Mouse (Mus musculus) R1 (cell line): ENCODE data around the gene Alpk1.
"Not testable (repeated sequence)": the region's sequence is repeated elsewhere in the genome, so short reads cannot be mapped to it uniquely, and the experiment has no call there.

Source experiments
- DNase-seq: peaks from one replicate; pipeline ENCODE4 v3.0.0-alpha.2; 2018; ENCODE audit warnings: low read depth, low spot score

Alpk1 gene

GRCm38 (mm10) chr3:127790234-127791055 is 10.1 kb upstream of the Alpk1 start:
- DNase-seq, result peak; percentile 19

DNA sequence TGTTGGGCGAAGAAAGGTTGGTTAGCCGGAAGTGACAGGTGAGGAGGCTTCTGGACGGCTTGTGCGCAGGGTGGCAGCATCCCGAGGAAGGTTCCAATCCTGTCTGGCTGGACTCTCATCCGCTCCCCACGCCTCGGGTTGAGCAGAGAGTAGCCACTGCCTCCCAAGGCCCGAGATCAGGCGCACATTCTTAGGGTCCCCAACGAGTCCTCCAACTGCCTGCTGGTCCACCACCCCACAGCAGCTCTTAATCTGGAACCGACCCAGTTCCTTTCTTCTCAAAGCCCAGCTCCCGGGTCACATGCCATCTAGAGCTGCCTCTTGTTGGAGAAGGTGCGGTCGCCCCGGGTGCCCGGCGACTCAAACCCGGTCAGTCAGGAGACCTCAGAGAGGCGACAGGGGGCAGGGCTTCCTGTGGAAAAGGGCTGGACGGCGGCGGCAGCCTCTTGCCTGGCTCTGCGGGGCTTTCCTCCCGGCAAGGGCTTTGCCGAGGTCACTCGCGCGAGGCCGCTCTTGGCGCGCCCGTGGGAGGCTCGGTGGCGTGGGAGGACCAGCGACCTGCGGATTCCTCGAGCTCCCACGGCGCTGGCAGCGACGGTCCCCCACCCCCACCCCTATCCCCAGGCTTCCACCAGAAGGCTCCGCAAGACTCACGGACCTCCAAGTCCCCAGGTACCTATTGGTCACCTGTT is 9.3 kb upstream of the Alpk1 start, which contains the start of gene Tifa:
Gene Tifa (plus strand): TSS at position 306 of the 692 bp plus-strand sequence.
- DNase-seq, result peak; percentile 13

DNA sequence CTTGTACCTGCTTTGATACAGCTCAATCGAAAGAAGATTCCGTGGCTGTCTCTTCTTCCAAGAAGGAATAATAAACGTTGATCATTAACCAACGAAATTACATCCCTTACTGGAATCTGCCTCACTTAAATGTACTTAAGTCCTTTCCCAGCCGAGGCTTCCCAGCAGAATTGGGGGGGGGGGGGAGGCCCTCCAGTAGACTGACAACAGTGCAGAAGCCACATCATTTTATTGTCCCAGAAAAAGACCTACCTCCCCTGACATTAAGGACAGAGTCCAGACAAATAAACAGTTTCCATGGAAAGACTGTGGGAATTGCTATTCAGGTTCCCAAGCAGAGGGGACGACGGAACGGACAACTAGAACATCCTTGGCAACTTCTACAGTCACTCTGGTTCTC is 8.6 kb upstream of the Alpk1 start:
- DNase-seq, result no peak

- no peak for DNase-seq
These were observed 7.7 kb upstream of the Alpk1 start for GRCm38 (mm10) chr3:127788038-127788437.

- DNase-seq, result no peak
These were observed 6.7 kb upstream of the Alpk1 start for GRCm38 (mm10) chr3:127787032-127787431.

GRCm38 (mm10) chr3:127783680-127784079 is 3.4 kb upstream of the Alpk1 start:
- DNase-seq, result not testable (repeated sequence)

DNA sequence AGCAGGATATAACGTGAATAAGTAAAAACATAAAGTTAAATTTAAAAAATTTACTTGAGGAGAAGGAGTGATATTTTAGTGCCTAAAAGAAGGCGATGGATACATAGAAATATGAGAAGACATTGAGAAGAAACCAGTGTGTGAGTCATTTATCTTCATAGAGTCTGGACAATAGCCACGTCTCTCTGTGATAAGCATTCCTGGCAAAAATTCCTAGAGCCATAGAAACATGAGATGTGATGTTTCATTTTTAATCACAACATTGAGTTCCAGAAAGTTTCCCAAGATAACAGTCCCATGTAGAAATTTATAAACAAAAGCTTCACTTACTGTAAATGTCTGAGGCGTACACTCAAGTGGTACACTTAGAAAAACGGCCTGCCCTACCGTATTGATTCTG is 2.6 kb upstream of the Alpk1 start:
- DNase-seq, result no peak

DNA sequence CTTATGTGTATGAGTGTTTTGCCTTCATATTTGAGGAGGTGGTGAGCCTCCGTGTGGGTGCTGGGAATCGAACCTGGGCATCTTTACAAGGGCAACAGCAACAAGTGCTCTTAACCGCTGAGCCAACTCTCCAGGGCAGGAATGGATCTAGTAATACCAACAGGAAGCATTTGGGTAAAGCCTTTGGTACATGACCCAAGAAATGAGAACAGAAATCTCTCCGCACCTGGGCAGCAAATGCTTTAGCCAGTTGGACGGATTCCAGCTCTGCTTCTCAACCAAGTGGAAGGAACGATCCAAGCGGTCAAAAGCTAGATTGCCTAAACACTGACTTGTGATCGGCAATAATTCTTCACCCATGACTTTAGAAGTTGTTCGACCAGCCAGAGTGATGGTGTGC is 594 bp upstream of the Alpk1 start:
- DNase-seq, result no peak

GRCm38 (mm10) chr3:127769146-127769545 is 11.2 kb downstream of the Alpk1 start:
- no peak for DNase-seq

- no peak for DNase-seq
These were observed 14.4 kb downstream of the Alpk1 start for GRCm38 (mm10) chr3:127765971-127766370.

- DNase-seq, result peak; percentile 48
These were observed 15.8 kb downstream of the Alpk1 start for GRCm38 (mm10) chr3:127764541-127764940.

DNA sequence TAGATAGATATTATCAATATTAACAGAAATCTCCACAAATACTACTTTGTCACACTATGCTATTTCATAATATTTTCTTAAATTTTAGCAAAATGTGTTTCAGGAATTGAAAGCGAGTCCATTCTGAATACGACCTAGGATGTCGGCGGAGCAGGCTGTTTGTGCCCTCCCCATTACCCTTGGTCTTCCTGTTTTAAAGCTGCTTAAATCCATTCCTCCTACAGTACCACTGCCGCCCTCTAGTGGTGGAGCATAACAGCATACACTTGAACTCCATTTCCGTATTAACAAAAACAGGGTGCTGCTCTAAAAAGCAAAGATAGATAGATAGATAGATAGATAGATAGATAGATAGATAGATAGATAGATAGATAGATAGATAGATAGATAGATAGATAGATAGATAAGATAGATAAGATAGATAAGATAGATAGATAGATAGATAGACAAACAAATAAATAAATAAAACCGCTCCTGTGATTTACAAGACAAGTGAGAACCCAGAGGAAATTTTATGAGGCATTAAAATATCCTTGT is 17.2 kb downstream of the Alpk1 start:
- DNase-seq, result peak; percentile 79

GRCm38 (mm10) chr3:127762403-127762802 is 17.9 kb downstream of the Alpk1 start:
- no peak for DNase-seq

DNA sequence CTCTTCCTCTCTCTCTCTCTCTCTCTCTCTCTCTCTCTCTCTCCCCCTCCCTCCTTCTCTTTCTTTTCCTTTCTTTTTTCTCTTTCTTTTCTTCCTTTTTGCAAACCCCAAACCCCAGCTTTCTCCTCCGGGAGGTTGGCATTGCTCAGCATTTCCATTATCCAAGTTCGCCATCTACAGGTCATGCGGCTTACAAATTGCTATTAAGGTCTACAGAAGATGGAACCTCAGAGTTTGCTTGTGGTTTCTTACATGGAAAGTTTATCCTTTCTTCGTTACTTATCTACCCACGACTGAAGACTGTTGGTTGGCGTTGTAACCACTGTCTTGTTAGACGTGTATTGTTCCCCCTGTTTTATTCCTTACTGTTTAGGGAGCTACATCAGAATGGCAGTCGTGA is 21.1 kb downstream of the Alpk1 start:
- DNase-seq, result no peak

DNA sequence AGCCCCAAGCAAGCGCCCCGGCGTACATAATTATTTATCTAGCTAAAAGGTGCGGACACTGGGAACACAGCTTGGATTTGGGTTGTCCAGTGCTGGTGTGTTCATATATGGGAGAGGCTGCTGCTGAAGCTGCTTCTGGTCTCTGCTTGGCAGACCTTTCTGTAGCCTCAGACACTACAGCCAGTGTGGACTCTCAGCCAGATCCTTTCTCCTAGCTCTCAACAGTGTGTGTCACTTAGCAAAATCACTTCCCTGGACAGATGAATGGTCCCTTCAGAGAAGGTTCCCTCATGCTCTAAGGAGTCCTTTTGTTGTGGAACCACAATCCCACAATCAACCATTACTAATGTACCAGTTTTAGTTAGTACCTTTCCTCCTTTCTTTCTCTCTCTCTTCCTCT is 21.5 kb downstream of the Alpk1 start:
- DNase-seq, result no peak

DNA sequence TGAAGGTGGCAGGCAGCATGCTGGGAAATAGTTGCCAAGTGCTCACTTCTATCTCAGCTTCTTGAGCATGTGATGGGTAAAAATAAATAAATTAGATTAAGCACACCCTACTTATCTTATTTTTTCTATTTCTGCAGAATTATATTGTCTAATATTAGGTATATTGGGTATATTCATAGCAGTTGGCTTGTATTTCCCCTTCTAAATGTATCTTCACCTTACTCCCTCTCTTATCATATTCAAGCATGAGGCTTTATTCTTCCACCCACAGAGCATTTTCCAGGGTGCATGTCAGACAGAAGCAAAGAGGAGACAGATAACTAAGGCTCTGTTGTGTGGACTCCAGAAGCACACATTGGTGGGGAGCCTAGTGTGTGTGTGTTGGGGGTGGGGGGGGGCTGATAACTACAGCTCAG is 22.4 kb downstream of the Alpk1 start:
- DNase-seq, result no peak

DNA sequence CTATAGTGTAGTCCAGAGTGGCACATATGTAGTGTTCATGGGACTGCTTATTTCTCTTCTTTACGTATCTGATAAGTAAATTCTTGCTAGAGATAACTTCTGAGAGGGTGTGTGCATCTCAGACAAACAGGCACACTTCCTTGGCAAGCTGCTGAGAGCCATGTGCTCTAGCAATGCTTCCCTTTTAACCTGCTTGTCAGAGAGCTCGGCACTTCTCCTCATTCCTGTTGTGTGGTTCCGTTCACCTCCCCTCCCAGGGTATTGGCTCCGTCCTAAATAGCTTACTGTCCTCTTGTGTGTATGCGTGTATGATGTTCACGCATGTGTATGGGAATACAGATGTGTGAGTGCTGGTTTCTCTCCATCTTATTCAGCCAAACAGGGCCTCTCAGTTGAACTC is 23.9 kb downstream of the Alpk1 start:
- no peak for DNase-seq

- DNase-seq, result no peak
These were observed 30.3 kb downstream of the Alpk1 start for GRCm38 (mm10) chr3:127749981-127750562.

DNA sequence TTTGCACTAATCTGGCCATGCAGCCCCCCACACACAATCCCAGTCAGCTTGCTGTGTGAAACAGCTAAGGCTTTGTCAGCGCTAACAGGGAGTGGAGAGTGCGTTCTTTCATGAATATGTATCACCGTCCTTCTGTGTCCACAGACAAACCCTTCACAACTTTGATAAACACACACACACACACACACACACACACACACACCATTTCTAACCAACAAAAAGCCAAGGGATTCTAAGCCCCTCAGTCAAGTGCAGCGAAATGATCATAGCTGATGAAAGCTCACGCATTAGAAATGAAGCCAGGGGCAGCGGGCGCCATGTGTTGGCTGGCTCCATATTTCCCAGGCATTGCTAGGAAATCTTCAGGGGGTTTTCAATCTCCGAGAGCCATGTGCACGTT is 31.1 kb downstream of the Alpk1 start:
- DNase-seq, result no peak

GRCm38 (mm10) chr3:127748644-127749043 is 31.7 kb downstream of the Alpk1 start:
- DNase-seq, result no peak

GRCm38 (mm10) chr3:127745911-127746640 is 34.3 kb downstream of the Alpk1 start:
- DNase-seq, result no peak

DNA sequence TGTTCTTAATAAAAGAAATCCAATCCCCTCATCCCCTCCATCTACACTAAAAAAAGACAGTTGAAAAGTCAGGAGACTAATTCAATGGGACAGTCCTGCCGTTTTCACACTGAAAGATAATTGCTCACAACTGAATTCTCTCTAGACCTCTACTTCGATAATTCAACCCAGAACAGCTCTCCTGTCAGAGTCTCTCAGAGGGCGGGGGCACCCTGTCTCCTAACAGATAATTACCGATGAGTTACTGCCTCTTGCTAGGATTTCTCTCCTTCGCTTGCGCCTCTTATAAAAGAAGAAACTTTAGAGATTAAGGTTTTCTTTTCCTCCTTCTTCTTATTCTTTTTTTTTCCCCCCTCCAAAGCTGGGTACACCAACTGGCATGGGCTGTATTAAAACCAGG is 34.8 kb downstream of the Alpk1 start:
- no peak for DNase-seq
